Mouse (Mus musculus) G1E (cell line): ENCODE results near the gene Aldh3b3. TPM values are rescaled to one million over a fixed set of nuclear protein-coding genes. Genes with fewer than 3 reads are reported as not detected.

ENCODE experiments used
- ATAC-seq: 2 replicates; pipeline ENCODE4 v1.8.0; 2016; ENCODE audit warnings: mild to moderate bottlenecking; ENCODE audit not compliant: insufficient number of reproducible peaks, poor library complexity, low FRiP score, severe bottlenecking; ENCODE audit errors: extremely low read depth
- DNase-seq: peaks from one replicate; pipeline ENCODE4 v3.0.0; 2012; ENCODE audit warnings: low spot score
- H3K27me3 ChIP-seq: 2 replicates; pipeline ENCODE4 v1.6.1; 2012; ENCODE audit warnings: mild to moderate bottlenecking, low read length, inconsistent platforms; ENCODE audit not compliant: insufficient read depth
- H3K36me3 ChIP-seq: replicated peaks from 2 replicates; pipeline ENCODE3; 2012; ENCODE audit warnings: mild to moderate bottlenecking, inconsistent platforms
- H3K4me1 ChIP-seq: 2 replicates; pipeline ENCODE4 v1.6.1; 2012; ENCODE audit warnings: low read depth, low read length, inconsistent platforms, mixed read lengths; ENCODE audit not compliant: insufficient read depth
- H3K4me3 ChIP-seq: 2 replicates; pipeline ENCODE4 v1.5.1; 2012; ENCODE audit warnings: low read depth, mild to moderate bottlenecking, inconsistent platforms, low read length, moderate library complexity, mixed read lengths
- H3K9me3 ChIP-seq: replicated peaks from 2 replicates; pipeline ENCODE4 v1.6.1; 2012; ENCODE audit warnings: inconsistent platforms
- CTCF ChIP-seq: IDR thresholded peaks from 2 replicates; pipeline ENCODE4 v1.5.1; 2012; ENCODE audit warnings: low read depth, low read length, inconsistent platforms, mixed read lengths
- GATA1 ChIP-seq: IDR thresholded peaks from 2 replicates; pipeline ENCODE4 v1.6.1; 2012; ENCODE audit warnings: borderline replicate concordance, low read length, inconsistent platforms, mixed read lengths
- GATA2 ChIP-seq: IDR thresholded peaks from 2 replicates; pipeline ENCODE4 v1.6.1; 2012; ENCODE audit warnings: low read depth, low read length, inconsistent platforms, borderline replicate concordance
- POLR2AphosphoS5 ChIP-seq: IDR thresholded peaks from 2 replicates; pipeline ENCODE4 v1.6.1; 2012; ENCODE audit warnings: low read depth, low read length, inconsistent platforms; ENCODE audit not compliant: insufficient replicate concordance
- TAL1 ChIP-seq: conservative IDR thresholded peaks from 2 replicates; pipeline ENCODE4 v1.6.1; 2012; ENCODE audit warnings: low read depth, low read length, inconsistent platforms, mixed read lengths
- polyA plus RNA-seq: library from polyadenylated mRNA; stranded (reverse); fragments of >175 nt; gene quantifications from 2 replicates; pipeline ENCODE4 v1.2.3, GENCODE M21; 2012
- total RNA-seq, 2 experiments: library from RNA; stranded (forward) in 1 of 2; stranded (reverse) in 1 of 2; fragments of 200-1000 nt in 1 of 2; fragments of >200 nt in 1 of 2; fragmentation: Nextera tagmentation in 1 of 2; gene quantifications; 2 replicates each; pipeline ENCODE4 v1.2.3; 2014 to 2017

Aldh3b3 gene
- total and polyA plus RNA-seq, 3 experiments: 0.11 TPM; not detected in 2

GRCm38 (mm10) chr19:3946715-3947114 lies 11.7 kb upstream of the Aldh3b3 start:
- DNase-seq (peak; percentile 58), ATAC-seq (peak; percentile 40)
- H3K4me3 ChIP-seq: no peak overlapping the region
- TF ChIP-seq CTCF: peak; percentile 74
- TF ChIP-seq POLR2AphosphoS5: no peak
- no peak for TF ChIP-seq GATA2
- no peaks in the 10 kb centered on the region for H3K9me3 ChIP-seq
- H3K27me3 ChIP-seq: peaks cover 31% of the 10 kb centered on the region
- no peaks in the 10 kb centered on the region for H3K36me3 ChIP-seq
- peaks cover 11% of the 10 kb centered on the region for H3K4me1 ChIP-seq

- Histone ChIP-seq H3K27me3 (peaks cover 20% of the 10 kb centered on the region; the same call in 1 of the 2 replicates), H3K4me1 (peaks cover 11% of the 10 kb centered on the region), H3K4me3 (no peak overlapping the region), H3K36me3 (no peaks in the 10 kb centered on the region), H3K9me3 (no peaks in the 10 kb centered on the region)
- ATAC-seq: no peak
- no peak for DNase-seq
- no peak for TF ChIP-seq GATA2
- no peak for TF ChIP-seq CTCF
Observed at GRCm38 (mm10) chr19:3947813-3948212, 10.6 kb upstream of the Aldh3b3 start.

GRCm38 (mm10) chr19:3948546-3948945 lies 9.9 kb upstream of the Aldh3b3 start:
- no peak for DNase-seq
- ATAC-seq: no peak

GRCm38 (mm10) chr19:3950331-3950730 lies 8.1 kb upstream of the Aldh3b3 start:
- Histone ChIP-seq H3K36me3 (no peaks in the 10 kb centered on the region), H3K4me1 (peaks cover 6% of the 10 kb centered on the region; the same call in 1 of the 2 replicates), H3K9me3 (no peaks in the 10 kb centered on the region), H3K27me3 (peaks cover 16% of the 10 kb centered on the region; the same call in 1 of the 2 replicates), H3K4me3 (no peak overlapping the region)
- no peak for TF ChIP-seq TAL1
- no peak for TF ChIP-seq CTCF
- DNase-seq (no peak), ATAC-seq (no peak)

More at GRCm38 (mm10) chr19:3948546-3948945, 9.9 kb upstream of the Aldh3b3 start:
- Histone ChIP-seq H3K36me3 (no peaks in the 10 kb centered on the region), H3K27me3 (peaks cover 18% of the 10 kb centered on the region; the same call in 1 of the 2 replicates), H3K4me1 (peaks cover 6% of the 10 kb centered on the region; the same call in 1 of the 2 replicates), H3K9me3 (no peaks in the 10 kb centered on the region), H3K4me3 (no peak overlapping the region)
- no peak for TF ChIP-seq GATA1
- no peak for TF ChIP-seq POLR2AphosphoS5
- TF ChIP-seq GATA2: no peak
- no peak for TF ChIP-seq CTCF
- no peak for TF ChIP-seq TAL1

GRCm38 (mm10) chr19:3951461-3951860 lies 7.0 kb upstream of the Aldh3b3 start:
- Histone ChIP-seq H3K9me3 (no peaks in the 10 kb centered on the region), H3K27me3 (peaks cover 22% of the 10 kb centered on the region; the same call in 1 of the 2 replicates), H3K4me3 (no peak overlapping the region), H3K4me1 (peaks cover 3% of the 10 kb centered on the region; the same call in 1 of the 2 replicates), H3K36me3 (no peaks in the 10 kb centered on the region)
- TF ChIP-seq TAL1 (no peak), CTCF (no peak), GATA1 (no peak), POLR2AphosphoS5 (no peak), GATA2 (no peak)
- DNase-seq (no peak), ATAC-seq (no peak)

GRCm38 (mm10) chr19:3952099-3952498 lies 6.3 kb upstream of the Aldh3b3 start:
- no peak for DNase-seq
- Histone ChIP-seq H3K36me3 (no peaks in the 10 kb centered on the region), H3K4me3 (no peak overlapping the region), H3K4me1 (no peaks in the 10 kb centered on the region; the same call in 1 of the 2 replicates), H3K9me3 (no peaks in the 10 kb centered on the region), H3K27me3 (peaks cover 22% of the 10 kb centered on the region; the same call in 1 of the 2 replicates)
- no peak for TF ChIP-seq TAL1
- no peak for TF ChIP-seq GATA2
- TF ChIP-seq GATA1: no peak
- TF ChIP-seq CTCF: no peak
- no peak for TF ChIP-seq POLR2AphosphoS5
- no peak for ATAC-seq

GRCm38 (mm10) chr19:3955033-3955432 lies 3.4 kb upstream of the Aldh3b3 start:
- H3K4me3 ChIP-seq: no peak overlapping the region
- no peak for ATAC-seq
- TF ChIP-seq GATA2 (no peak), GATA1 (no peak), TAL1 (no peak), POLR2AphosphoS5 (no peak), CTCF (no peak)

More at GRCm38 (mm10) chr19:3955033-3955432, 3.4 kb upstream of the Aldh3b3 start:
- H3K36me3 ChIP-seq: no peaks in the 10 kb centered on the region
- H3K27me3 ChIP-seq: peaks cover 23% of the 10 kb centered on the region; the same call in 1 of the 2 replicates
- no peaks in the 10 kb centered on the region; the same call in 1 of the 2 replicates for H3K4me1 ChIP-seq
- DNase-seq: no peak
- H3K9me3 ChIP-seq: no peaks in the 10 kb centered on the region
